Mouse (Mus musculus): Measurements from ENCODE around the gene Rusc2. TPM values are rescaled to one million over a fixed set of nuclear protein-coding genes. Genes with fewer than 3 reads are reported as not detected.

The Rusc2 gene
- polyA plus RNA-seq, 1 experiment from 2014 or later: 74.8 TPM

DNA sequence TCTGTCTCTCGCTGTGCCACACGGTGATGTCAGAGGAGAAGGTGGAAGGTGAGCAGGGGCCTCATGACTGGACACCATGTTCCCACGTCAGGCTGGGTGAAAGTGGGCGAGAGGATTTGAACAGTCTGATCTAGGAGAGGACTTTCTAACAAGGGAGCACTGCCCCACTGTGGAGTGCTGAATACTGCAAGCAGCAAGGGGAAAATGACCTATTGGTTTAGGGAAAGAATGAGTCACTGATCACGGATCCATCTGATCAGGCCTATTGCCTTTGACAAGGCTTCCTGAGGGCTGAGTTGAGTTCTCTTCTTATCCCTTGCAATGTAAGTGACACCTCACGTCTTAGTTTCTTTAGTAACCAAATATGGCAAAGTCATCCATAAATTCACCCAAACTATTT lies 28.1 kb upstream of the Rusc2 start:
- Histone ChIP-seq H3K27me3 (replicated peaks; ENCODE audit: control insufficient read depth, insufficient read depth, low read length) (no peaks in the 10 kb centered on the region), H3K36me3 (ENCODE audit: control insufficient read depth, insufficient read depth) (no peaks in the 10 kb centered on the region), H3K4me3 (replicated peaks; ENCODE audit: low read length) (no peak overlapping the region), H3K27ac (ENCODE audit: low read length) (no peak overlapping the region), H3K9me3 (ENCODE audit: control insufficient read depth, low read length) (no peaks in the 10 kb centered on the region), H3K9ac (replicated peaks; ENCODE audit: low read depth, low read length) (no peak overlapping the region), H3K4me1 (replicated peaks; ENCODE audit: control insufficient read depth, insufficient read depth, low read length) (no peaks in the 10 kb centered on the region), H3K4me2 (ENCODE audit: low read length) (no peak overlapping the region)
- WGBS: 84% methylated on average over 6 of the region's 6 CpGs
- ATAC-seq: no peak

GRCm38 (mm10) chr4:43364914-43365560 lies 16.7 kb upstream of the Rusc2 start:
- H3K4me2 ChIP-seq (ENCODE audit: low read length): no peak overlapping the region
- no peaks in the 10 kb centered on the region for H3K36me3 ChIP-seq (ENCODE audit: control insufficient read depth, insufficient read depth)
- H3K9me3 ChIP-seq (ENCODE audit: control insufficient read depth, low read length): no peaks in the 10 kb centered on the region
- no peaks in the 10 kb centered on the region for H3K4me1 ChIP-seq (replicated peaks; ENCODE audit: control insufficient read depth, insufficient read depth, low read length)
- no peak for ATAC-seq
- H3K27ac ChIP-seq (ENCODE audit: low read length): no peak overlapping the region
- H3K27me3 ChIP-seq (replicated peaks; ENCODE audit: control insufficient read depth, insufficient read depth, low read length): no peaks in the 10 kb centered on the region
- H3K9ac ChIP-seq (replicated peaks; ENCODE audit: low read depth, low read length): no peak overlapping the region
- WGBS: 93% methylated on average over 11 of the region's 11 CpGs
- H3K4me3 ChIP-seq (replicated peaks; ENCODE audit: low read length): no peak overlapping the region

GRCm38 (mm10) chr4:43367295-43367694 lies 14.5 kb upstream of the Rusc2 start:
- no peaks in the 10 kb centered on the region for H3K4me1 ChIP-seq (replicated peaks; ENCODE audit: control insufficient read depth, insufficient read depth, low read length)
- WGBS: 90% methylated on average over 5 of the region's 5 CpGs
- H3K36me3 ChIP-seq (ENCODE audit: control insufficient read depth, insufficient read depth): no peaks in the 10 kb centered on the region
- H3K9ac ChIP-seq (replicated peaks; ENCODE audit: low read depth, low read length): no peak overlapping the region
- H3K27me3 ChIP-seq (replicated peaks; ENCODE audit: control insufficient read depth, insufficient read depth, low read length): no peaks in the 10 kb centered on the region
- no peak overlapping the region for H3K4me2 ChIP-seq (ENCODE audit: low read length)
- H3K9me3 ChIP-seq (ENCODE audit: control insufficient read depth, low read length): no peaks in the 10 kb centered on the region
- no peak overlapping the region for H3K4me3 ChIP-seq (replicated peaks; ENCODE audit: low read length)
- H3K27ac ChIP-seq (ENCODE audit: low read length): no peak overlapping the region
- no peak for ATAC-seq

GRCm38 (mm10) chr4:43367787-43368186 lies 14.0 kb upstream of the Rusc2 start:
- no peak overlapping the region for H3K27ac ChIP-seq (ENCODE audit: low read length)
- WGBS: 94% methylated on average over 9 of the region's 9 CpGs
- H3K9ac ChIP-seq (replicated peaks; ENCODE audit: low read depth, low read length): no peak overlapping the region
- H3K4me3 ChIP-seq (replicated peaks; ENCODE audit: low read length): no peak overlapping the region
- no peaks in the 10 kb centered on the region for H3K9me3 ChIP-seq (ENCODE audit: control insufficient read depth, low read length)
- no peaks in the 10 kb centered on the region for H3K27me3 ChIP-seq (replicated peaks; ENCODE audit: control insufficient read depth, insufficient read depth, low read length)
- H3K4me1 ChIP-seq (replicated peaks; ENCODE audit: control insufficient read depth, insufficient read depth, low read length): no peaks in the 10 kb centered on the region
- no peaks in the 10 kb centered on the region for H3K36me3 ChIP-seq (ENCODE audit: control insufficient read depth, insufficient read depth)
- no peak overlapping the region for H3K4me2 ChIP-seq (ENCODE audit: low read length)
- no peak for ATAC-seq

- Histone ChIP-seq H3K36me3 (ENCODE audit: control insufficient read depth, insufficient read depth) (no peaks in the 10 kb centered on the region), H3K4me2 (ENCODE audit: low read length) (no peak overlapping the region), H3K27me3 (replicated peaks; ENCODE audit: control insufficient read depth, insufficient read depth, low read length) (no peaks in the 10 kb centered on the region), H3K9me3 (ENCODE audit: control insufficient read depth, low read length) (no peaks in the 10 kb centered on the region), H3K4me1 (replicated peaks; ENCODE audit: control insufficient read depth, insufficient read depth, low read length) (no peaks in the 10 kb centered on the region), H3K27ac (ENCODE audit: low read length) (no peak overlapping the region), H3K9ac (replicated peaks; ENCODE audit: low read depth, low read length) (no peak overlapping the region), H3K4me3 (replicated peaks; ENCODE audit: low read length) (no peak overlapping the region)
- ATAC-seq: no peak
- 86% methylated on average over 9 of the region's 11 CpGs for WGBS
These were observed 10.4 kb upstream of the Rusc2 start for GRCm38 (mm10) chr4:43371406-43371805.

DNA sequence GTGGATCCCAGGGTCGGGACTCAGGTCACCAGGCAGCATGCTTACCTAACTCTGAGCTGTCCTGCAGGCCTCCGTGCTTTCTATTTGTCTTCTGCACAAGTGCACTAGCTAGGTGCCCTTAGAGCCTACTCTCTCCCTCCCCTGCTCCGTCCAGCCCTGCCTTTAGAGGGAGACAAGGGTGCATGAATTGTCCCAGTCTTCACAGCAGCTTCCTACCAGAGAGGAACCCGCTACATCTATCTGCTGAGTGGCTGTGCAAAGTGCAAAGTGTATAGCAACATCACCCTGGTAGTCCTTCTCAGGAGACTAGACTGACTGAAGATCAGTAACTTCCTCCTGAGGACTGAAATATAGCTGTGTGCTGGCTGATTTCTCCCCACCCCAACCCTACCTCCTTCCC lies 9.6 kb upstream of the Rusc2 start:
- Histone ChIP-seq H3K9me3 (ENCODE audit: control insufficient read depth, low read length) (no peaks in the 10 kb centered on the region), H3K36me3 (ENCODE audit: control insufficient read depth, insufficient read depth) (no peaks in the 10 kb centered on the region), H3K27ac (ENCODE audit: low read length) (no peak overlapping the region), H3K4me2 (ENCODE audit: low read length) (no peak overlapping the region), H3K9ac (replicated peaks; ENCODE audit: low read depth, low read length) (no peak overlapping the region), H3K4me1 (replicated peaks; ENCODE audit: control insufficient read depth, insufficient read depth, low read length) (no peaks in the 10 kb centered on the region), H3K4me3 (replicated peaks; ENCODE audit: low read length) (no peak overlapping the region), H3K27me3 (replicated peaks; ENCODE audit: control insufficient read depth, insufficient read depth, low read length) (no peaks in the 10 kb centered on the region)
- 69% methylated on average over 4 of the region's 4 CpGs for WGBS
- ATAC-seq: no peak

GRCm38 (mm10) chr4:43374266-43374665 lies 7.5 kb upstream of the Rusc2 start:
- Histone ChIP-seq H3K36me3 (ENCODE audit: control insufficient read depth, insufficient read depth) (no peaks in the 10 kb centered on the region), H3K27ac (ENCODE audit: low read length) (no peak overlapping the region), H3K9me3 (ENCODE audit: control insufficient read depth, low read length) (no peaks in the 10 kb centered on the region), H3K4me1 (replicated peaks; ENCODE audit: control insufficient read depth, insufficient read depth, low read length) (no peaks in the 10 kb centered on the region), H3K4me2 (ENCODE audit: low read length) (no peak overlapping the region), H3K27me3 (replicated peaks; ENCODE audit: control insufficient read depth, insufficient read depth, low read length) (no peaks in the 10 kb centered on the region), H3K9ac (replicated peaks; ENCODE audit: low read depth, low read length) (no peak overlapping the region), H3K4me3 (replicated peaks; ENCODE audit: low read length) (no peak overlapping the region)
- 93% methylated on average over 4 of the region's 4 CpGs for WGBS
- no peak for ATAC-seq

DNA sequence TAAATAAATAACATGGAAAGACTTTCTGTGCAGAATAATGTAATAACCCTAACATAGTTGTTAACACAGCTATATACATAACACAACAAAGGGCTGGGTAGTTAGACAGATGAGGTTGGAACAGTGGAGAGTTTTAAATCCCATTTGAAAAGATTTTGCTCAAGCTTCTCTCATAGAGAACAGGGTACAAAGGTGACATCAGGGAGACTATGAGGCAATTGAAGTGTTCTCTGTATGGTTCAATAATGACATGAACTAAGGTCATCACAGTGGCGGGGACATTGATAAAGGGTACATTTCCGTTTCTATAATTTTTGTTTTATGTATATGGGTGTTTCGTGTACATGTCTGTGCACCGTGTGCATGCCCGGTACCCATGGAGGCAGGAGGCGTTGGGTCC lies 2.2 kb upstream of the Rusc2 start:
- H3K27ac ChIP-seq (ENCODE audit: low read length): no peak overlapping the region
- no peaks in the 10 kb centered on the region for H3K27me3 ChIP-seq (replicated peaks; ENCODE audit: control insufficient read depth, insufficient read depth, low read length)
- no peak for ATAC-seq
- no peak overlapping the region for H3K4me3 ChIP-seq (replicated peaks; ENCODE audit: low read length)
- H3K9ac ChIP-seq (replicated peaks; ENCODE audit: low read depth, low read length): no peak overlapping the region
- 91% methylated on average over 6 of the region's 6 CpGs for WGBS
- H3K4me2 ChIP-seq (ENCODE audit: low read length): no peak overlapping the region
- no peaks in the 10 kb centered on the region for H3K36me3 ChIP-seq (ENCODE audit: control insufficient read depth, insufficient read depth)
- H3K4me1 ChIP-seq (replicated peaks; ENCODE audit: control insufficient read depth, insufficient read depth, low read length): peaks cover 24% of the 10 kb centered on the region
- no peaks in the 10 kb centered on the region for H3K9me3 ChIP-seq (ENCODE audit: control insufficient read depth, low read length)

DNA sequence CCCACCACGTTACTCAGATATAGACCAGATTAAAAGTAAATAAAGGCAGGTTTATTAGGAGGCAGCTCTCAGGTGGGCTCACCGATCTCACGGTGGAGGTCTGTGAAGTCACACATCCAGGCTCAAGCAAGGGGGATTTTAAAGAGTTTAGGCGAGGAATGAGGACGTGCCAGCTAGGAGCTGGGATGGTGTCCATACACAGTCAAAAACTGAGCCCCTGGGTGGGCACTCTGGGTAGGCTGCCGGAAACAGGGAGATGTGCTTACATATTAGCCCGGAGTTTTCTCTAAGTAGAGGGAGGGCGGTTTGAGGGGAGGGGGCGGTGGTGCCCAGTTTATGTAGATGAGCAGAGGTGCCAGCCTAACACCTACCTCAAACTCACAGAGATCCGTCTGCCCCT lies 828 bp upstream of the Rusc2 start:
- Histone ChIP-seq H3K27ac (ENCODE audit: low read length) (no peak overlapping the region), H3K4me1 (replicated peaks; ENCODE audit: control insufficient read depth, insufficient read depth, low read length) (peaks cover 24% of the 10 kb centered on the region), H3K27me3 (replicated peaks; ENCODE audit: control insufficient read depth, insufficient read depth, low read length) (no peaks in the 10 kb centered on the region), H3K4me2 (ENCODE audit: low read length) (peak overlapping the region; percentile 92), H3K4me3 (replicated peaks; ENCODE audit: low read length) (peak overlapping the region; percentile 61), H3K9ac (replicated peaks; ENCODE audit: low read depth, low read length) (peak overlapping the region; percentile 81), H3K9me3 (ENCODE audit: control insufficient read depth, low read length) (no peaks in the 10 kb centered on the region), H3K36me3 (ENCODE audit: control insufficient read depth, insufficient read depth) (no peaks in the 10 kb centered on the region)
- no peak; the same call in 1 of the 2 replicates for ATAC-seq
- 48% methylated on average over 10 of the region's 10 CpGs for WGBS

Data from forebrain, embryonic 16.5 days (tissue).